8 mouse cellular contexts compared by ENCODE assay signal in genomic region chr9:94539346-94539865, GRCm38 (mm10). TPM values are rescaled to one million over a fixed set of nuclear protein-coding genes. Genes with fewer than 3 reads are reported as not detected.
DNase-seq lines count a peak whose midpoint lies in the region; ATAC-seq and TF ChIP-seq lines count a peak whose summit lies in the region.

No protein-coding gene starts in this region.

- H3K4me2 ChIP-seq in kidney, embryonic 16.5 days (replicated peaks; ENCODE audit: low read depth, low read length): peak overlapping the region; percentile 67
- peak overlapping the region; percentile 73 for H3K4me2 ChIP-seq in intestine, embryonic 14.5 days (ENCODE audit: low read length)
- H3K4me2 ChIP-seq in neural tube, embryonic 13.5 days: peak overlapping the region; percentile 80

- DNase-seq in kidney, adult 2 months: no peak
- no peak for DNase-seq in embryonic facial prominence, embryonic 10.5 days (ENCODE audit: low spot score)
- DNase-seq in intestine, embryonic 14.5 days (ENCODE audit: low spot score): no peak
- DNase-seq in cerebellum, adult 8-10 months: no peak
- DNase-seq in c-Kit-positive CD71-positive TER-119-positive erythroid progenitor cells, embryonic 14.5 days (ENCODE audit: low spot score): no peak
- no peak for DNase-seq in thymus, postnatal 0 days (ENCODE audit: low spot score)

- no peaks in the 10 kb centered on the region for H3K27me3 ChIP-seq in kidney, embryonic 16.5 days (ENCODE audit: insufficient read depth, low read length)
- H3K27me3 ChIP-seq in kidney, adult 2 months (replicated peaks; ENCODE audit: control insufficient read depth, insufficient read depth, low read length): no peaks in the 10 kb centered on the region
- no peaks in the 10 kb centered on the region for H3K27me3 ChIP-seq in embryonic facial prominence, embryonic 10.5 days (replicated peaks; ENCODE audit: low read depth, poor library complexity, severe bottlenecking)
- H3K27me3 ChIP-seq in intestine, embryonic 14.5 days (replicated peaks; ENCODE audit: control insufficient read depth, insufficient read depth, low read length): no peaks in the 10 kb centered on the region
- no peaks in the 10 kb centered on the region for H3K27me3 ChIP-seq in neural tube, embryonic 13.5 days

- no peaks in the 10 kb centered on the region for H3K36me3 ChIP-seq in kidney, embryonic 16.5 days (ENCODE audit: insufficient read depth, low read length)
- no peaks in the 10 kb centered on the region for H3K36me3 ChIP-seq in kidney, adult 2 months (ENCODE audit: control insufficient read depth, insufficient read depth, low read length)
- H3K36me3 ChIP-seq in embryonic facial prominence, embryonic 10.5 days (replicated peaks): no peaks in the 10 kb centered on the region
- no peaks in the 10 kb centered on the region for H3K36me3 ChIP-seq in intestine, embryonic 14.5 days (ENCODE audit: control insufficient read depth, insufficient read depth, low read length)
- no peaks in the 10 kb centered on the region for H3K36me3 ChIP-seq in neural tube, embryonic 13.5 days

- peak overlapping the region; percentile 98 for H3K27ac ChIP-seq in kidney, embryonic 16.5 days (ENCODE audit: low read length)
- H3K27ac ChIP-seq in kidney, adult 2 months (ENCODE audit: insufficient read depth, low read depth, low read length): no peak overlapping the region
- peak overlapping the region; percentile 95; the same call in 1 of the 2 replicates for H3K27ac ChIP-seq in embryonic facial prominence, embryonic 10.5 days (replicated peaks)
- H3K27ac ChIP-seq in intestine, embryonic 14.5 days (ENCODE audit: low read depth): no peak overlapping the region
- no peak overlapping the region for H3K27ac ChIP-seq in neural tube, embryonic 13.5 days (replicated peaks)

- H3K9me3 ChIP-seq in kidney, embryonic 16.5 days (ENCODE audit: low read length): no peaks in the 10 kb centered on the region
- no peaks in the 10 kb centered on the region for H3K9me3 ChIP-seq in embryonic facial prominence, embryonic 10.5 days
- no peaks in the 10 kb centered on the region for H3K9me3 ChIP-seq in intestine, embryonic 14.5 days (ENCODE audit: control insufficient read depth, low read length)
- H3K9me3 ChIP-seq in neural tube, embryonic 13.5 days: no peaks in the 10 kb centered on the region

- peak overlapping the region; percentile 78 for H3K4me3 ChIP-seq in kidney, embryonic 16.5 days (ENCODE audit: low read length)
- H3K4me3 ChIP-seq in kidney, adult 2 months (ENCODE audit: insufficient read depth, low read depth, low read length): no peak overlapping the region; the same call in 1 of the 2 replicates
- H3K4me3 ChIP-seq in embryonic facial prominence, embryonic 10.5 days: peak overlapping the region; percentile 81
- peak overlapping the region; percentile 73 for H3K4me3 ChIP-seq in intestine, embryonic 14.5 days (ENCODE audit: low read depth, low read length)
- peak overlapping the region; percentile 86 for H3K4me3 ChIP-seq in neural tube, embryonic 13.5 days

- no peak for TF ChIP-seq POLR2A in kidney, adult 2 months (IDR thresholded peaks at IDR 0.05; ENCODE audit: low read depth, low read length)

- 26% methylated on average over 8 of the region's 8 CpGs for WGBS in kidney, embryonic 16.5 days
- 63% methylated on average over 8 of the region's 8 CpGs for WGBS in kidney, adult 2 months
- WGBS in embryonic facial prominence, embryonic 10.5 days: 41% methylated on average over 8 of the region's 8 CpGs
- 38% methylated on average over 8 of the region's 8 CpGs for WGBS in intestine, embryonic 14.5 days
- 19% methylated on average over 8 of the region's 8 CpGs for WGBS in neural tube, embryonic 13.5 days

- H3K4me1 ChIP-seq in kidney, embryonic 16.5 days (ENCODE audit: insufficient read depth, low read length): peaks cover 15% of the 10 kb centered on the region
- H3K4me1 ChIP-seq in kidney, adult 2 months (ENCODE audit: control insufficient read depth, insufficient read depth, low read length): no peaks in the 10 kb centered on the region
- peaks cover 22% of the 10 kb centered on the region for H3K4me1 ChIP-seq in embryonic facial prominence, embryonic 10.5 days
- peaks cover 16% of the 10 kb centered on the region for H3K4me1 ChIP-seq in intestine, embryonic 14.5 days (replicated peaks; ENCODE audit: control insufficient read depth, insufficient read depth, low read length)
- H3K4me1 ChIP-seq in neural tube, embryonic 13.5 days (replicated peaks): peaks cover 39% of the 10 kb centered on the region

- ATAC-seq in kidney, embryonic 16.5 days (ENCODE audit: low FRiP score, low TSS enrichment): no peak
- no peak for ATAC-seq in intestine, embryonic 14.5 days (replicated peaks; ENCODE audit: low FRiP score, low TSS enrichment, low read depth)
- ATAC-seq in neural tube, embryonic 13.5 days (ENCODE audit: low read depth): no peak

- no peak for TF ChIP-seq CTCF in kidney, adult 2 months (conservative IDR thresholded peaks at IDR 0.05; ENCODE audit: insufficient read depth, insufficient read length, low read depth, low read length)

- H3K9ac ChIP-seq in kidney, embryonic 16.5 days (replicated peaks; ENCODE audit: low read length): peak overlapping the region; percentile 83; the same call in 1 of the 2 replicates
- peak overlapping the region; percentile 68 for H3K9ac ChIP-seq in intestine, embryonic 14.5 days (ENCODE audit: low read length)
- H3K9ac ChIP-seq in neural tube, embryonic 13.5 days: peak overlapping the region; percentile 82

RNA-seq across cellular contexts. Expression of gene 1190002N15Rik, which starts 1.5 kb away (rescaled TPM):
- polyA plus RNA-seq in kidney, embryonic 16.5 days (2015; fragmentation: Nextera tagmentation; extraction: Ambion mirVana): 5.2 and 6.3 TPM in 2 replicates
- polyA plus RNA-seq in kidney, adult 2 months (2012; rRNA removed): 3.7 and 4.7 TPM in 2 replicates
- polyA plus RNA-seq in embryonic facial prominence, embryonic 10.5 days (2016; fragmentation: Nextera tagmentation; extraction: Ambion mirVana): 6.4 TPM in 2 replicates
- 8.6 and 8.9 TPM in 2 replicates for polyA plus RNA-seq in intestine, embryonic 14.5 days (2014; fragmentation: Nextera tagmentation; extraction: Ambion mirVana)
- polyA plus RNA-seq in neural tube, embryonic 13.5 days (2015; fragmentation: Nextera tagmentation; extraction: Ambion mirVana): 11.5 and 13.9 TPM in 2 replicates
- polyA plus RNA-seq in thymus, postnatal 0 days (2015; fragmentation: Nextera tagmentation; extraction: Ambion mirVana): 15.8 and 16.8 TPM in 2 replicates

Comparison
In these comparisons a context has a peak if more than half of its experiments do, and no peak if none do; other contexts are left out.
1. H3K27ac ChIP-seq: peak in kidney, embryonic 16.5 days (single experiment) and embryonic facial prominence, embryonic 10.5 days (single experiment); none in kidney, adult 2 months (single experiment), intestine, embryonic 14.5 days (single experiment) and neural tube, embryonic 13.5 days (single experiment).
2. Peak in every context shown above with its lines, with median percentiles within 50 percentile points of each other: H3K4me2 ChIP-seq and H3K9ac ChIP-seq.